Mouse (Mus musculus): ENCODE results near the gene Nt5c1a.
"Not testable (repeated sequence)": the region's sequence is repeated elsewhere in the genome, so short reads cannot be mapped to it uniquely, and the experiment has no call there.

Gene Nt5c1a

GRCm38 (mm10) chr4:123201186-123202093 lies at the start of gene Nt5c1a:
Gene Nt5c1a, plus strand, starts transcription at chr4:123201504.
- peak; percentile 11 for DNase-seq

GRCm38 (mm10) chr4:123152003-123152402 lies 49.3 kb upstream of the Nt5c1a start:
- no peak for DNase-seq

- no peak for DNase-seq
Measured at GRCm38 (mm10) chr4:123152976-123153375, 48.3 kb upstream of the Nt5c1a start.

- peak; percentile 5 for DNase-seq
Measured at GRCm38 (mm10) chr4:123155004-123155403, 46.3 kb upstream of the Nt5c1a start.

- no peak for DNase-seq
Measured at GRCm38 (mm10) chr4:123155427-123155826, 45.9 kb upstream of the Nt5c1a start.

GRCm38 (mm10) chr4:123155840-123156239 lies 45.5 kb upstream of the Nt5c1a start:
- no peak for DNase-seq

GRCm38 (mm10) chr4:123160571-123160970 lies 40.7 kb upstream of the Nt5c1a start:
- no peak for DNase-seq

GRCm38 (mm10) chr4:123161251-123161650 lies 40.1 kb upstream of the Nt5c1a start:
- not testable (repeated sequence) for DNase-seq

- DNase-seq: no peak
Measured at GRCm38 (mm10) chr4:123162305-123162917, 38.9 kb upstream of the Nt5c1a start.

- no peak for DNase-seq
Measured at GRCm38 (mm10) chr4:123164157-123164556, 37.1 kb upstream of the Nt5c1a start.

GRCm38 (mm10) chr4:123171811-123172210 lies 29.5 kb upstream of the Nt5c1a start:
- no peak for DNase-seq

- no peak for DNase-seq
Measured at GRCm38 (mm10) chr4:123182328-123183238, 18.7 kb upstream of the Nt5c1a start, which contains the start of gene Hpcal4. Gene Hpcal4, plus strand, starts transcription at chr4:123183227.

- DNase-seq: peak; percentile 76
Measured at GRCm38 (mm10) chr4:123183239-123184056, 17.9 kb upstream of the Nt5c1a start.

GRCm38 (mm10) chr4:123184816-123185215 lies 16.5 kb upstream of the Nt5c1a start:
- DNase-seq: no peak

GRCm38 (mm10) chr4:123192336-123192735 lies 9.0 kb upstream of the Nt5c1a start:
- no peak for DNase-seq

GRCm38 (mm10) chr4:123193791-123194190 lies 7.5 kb upstream of the Nt5c1a start:
- DNase-seq: no peak

- peak; percentile 40 for DNase-seq
Measured at GRCm38 (mm10) chr4:123196695-123197094, 4.6 kb upstream of the Nt5c1a start.

- peak; percentile 28 for DNase-seq
Measured at GRCm38 (mm10) chr4:123200771-123201185, 526 bp upstream of the Nt5c1a start.

- DNase-seq: no peak
Measured at GRCm38 (mm10) chr4:123202094-123202420, 753 bp downstream of the Nt5c1a start.

- no peak for DNase-seq
Measured at GRCm38 (mm10) chr4:123207337-123207736, 6.0 kb downstream of the Nt5c1a start.

GRCm38 (mm10) chr4:123210996-123211395 lies 9.7 kb downstream of the Nt5c1a start:
- no peak for DNase-seq

- DNase-seq: no peak
Measured at GRCm38 (mm10) chr4:123211453-123211852, 10.1 kb downstream of the Nt5c1a start.

Measured in kidney, adult 11 months (tissue).